Mouse (Mus musculus): ENCODE data around the gene Gm9964.
A peak's percentile ranks its signal among the peaks of the same experiment; 100 is the strongest.
"Not testable (repeated sequence)": the region's sequence is repeated elsewhere in the genome, so short reads cannot be mapped to it uniquely, and the experiment has no call there.

The Gm9964 gene

DNA sequence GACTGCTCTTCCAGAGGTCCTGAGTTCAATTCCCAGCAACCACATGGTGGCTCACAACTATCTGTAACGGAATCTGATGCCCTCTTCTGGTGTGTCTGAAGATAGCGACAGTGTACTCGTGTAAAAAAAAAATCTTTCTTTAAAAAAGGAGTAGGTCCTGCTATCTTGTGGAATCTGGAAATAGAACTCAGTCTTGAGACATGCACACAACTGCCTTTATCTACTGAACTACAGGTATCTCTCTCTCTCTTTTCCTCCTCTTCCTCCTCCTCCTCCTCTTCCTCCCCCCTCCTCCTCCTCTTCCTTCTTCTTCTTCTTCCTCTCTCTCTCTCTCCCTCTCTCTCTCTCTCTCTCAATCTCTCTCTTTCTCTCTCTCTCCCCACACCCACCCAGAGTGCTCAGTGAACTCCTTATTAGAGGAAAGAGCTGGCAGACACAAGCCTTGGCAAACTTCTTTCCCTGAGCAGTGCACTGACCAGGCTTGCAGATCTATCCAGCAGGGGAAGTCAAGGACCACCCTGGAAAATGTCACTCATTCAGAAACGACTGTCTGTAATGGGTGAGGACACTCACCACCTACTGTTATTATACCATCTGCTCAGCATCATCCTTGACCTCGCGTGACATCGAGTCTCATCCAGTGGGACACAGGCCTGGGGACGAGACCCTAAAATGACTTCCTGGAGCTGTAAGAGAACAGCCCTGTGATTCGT, 3.2 kb upstream of the Gm9964 start:
- no peak for DNase-seq (ENCODE audit: low spot score)

DNA sequence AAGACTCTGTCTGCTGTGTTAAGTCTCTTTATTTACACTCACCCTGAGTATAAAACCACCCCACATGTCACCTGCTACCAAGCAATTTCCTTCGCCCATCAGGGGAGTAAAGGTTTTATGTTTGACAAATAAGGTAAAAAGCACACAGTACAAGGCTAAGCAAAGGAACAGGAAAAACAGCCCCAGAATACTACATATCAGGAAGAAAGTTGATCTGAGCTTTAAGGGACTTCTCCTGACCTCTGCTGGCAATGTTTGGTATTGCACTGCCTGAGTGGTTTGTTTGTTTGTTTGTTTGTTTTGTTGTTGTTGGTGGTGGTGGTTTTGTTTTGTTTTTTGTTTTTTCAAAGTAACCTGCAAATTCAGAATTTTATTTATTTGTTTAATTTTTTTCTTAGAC, 539 bp downstream of the Gm9964 start:
- peak; percentile 71 for DNase-seq (ENCODE audit: low spot score)

DNA sequence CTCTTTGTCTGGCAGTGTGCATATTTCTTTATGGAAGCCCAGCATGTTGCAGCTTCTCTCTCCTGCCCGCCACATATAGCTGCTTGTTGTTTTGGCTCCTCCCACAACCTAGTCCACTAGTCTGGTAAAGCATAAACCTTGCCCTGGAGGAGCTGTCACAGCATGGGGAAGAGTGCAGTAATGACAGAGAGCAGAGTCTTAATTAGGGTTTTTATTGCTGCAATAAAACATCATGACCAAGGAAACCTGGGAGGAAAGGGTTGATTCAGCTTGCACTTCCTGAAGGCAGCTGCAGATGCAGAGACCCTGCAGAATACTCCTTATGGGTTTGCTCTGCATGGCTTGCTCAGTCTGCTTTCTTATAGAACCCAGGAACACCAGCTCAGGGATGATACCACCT, 2.7 kb downstream of the Gm9964 start:
- peak; percentile 26 for DNase-seq (ENCODE audit: low spot score)

DNA sequence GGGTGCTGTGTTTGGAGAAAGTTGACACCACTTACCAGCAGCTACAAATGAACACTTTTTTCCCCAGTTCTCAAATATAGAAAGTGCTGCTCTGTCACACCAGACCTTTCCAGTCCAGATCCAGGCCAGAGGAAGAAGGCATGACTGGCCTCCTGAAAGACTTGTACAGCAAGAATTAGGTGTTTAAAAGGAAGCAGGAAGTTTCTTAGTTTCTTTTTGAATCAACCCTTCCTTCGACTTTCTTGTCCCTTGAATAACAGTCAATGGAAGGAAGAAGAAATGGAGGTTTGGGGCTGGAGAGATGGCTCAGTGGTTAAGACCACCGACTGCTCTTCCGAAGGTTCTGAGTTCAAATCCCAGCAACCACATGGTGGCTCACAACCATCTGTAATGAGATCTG, 3.7 kb downstream of the Gm9964 start:
- DNase-seq (ENCODE audit: low spot score): no peak

DNA sequence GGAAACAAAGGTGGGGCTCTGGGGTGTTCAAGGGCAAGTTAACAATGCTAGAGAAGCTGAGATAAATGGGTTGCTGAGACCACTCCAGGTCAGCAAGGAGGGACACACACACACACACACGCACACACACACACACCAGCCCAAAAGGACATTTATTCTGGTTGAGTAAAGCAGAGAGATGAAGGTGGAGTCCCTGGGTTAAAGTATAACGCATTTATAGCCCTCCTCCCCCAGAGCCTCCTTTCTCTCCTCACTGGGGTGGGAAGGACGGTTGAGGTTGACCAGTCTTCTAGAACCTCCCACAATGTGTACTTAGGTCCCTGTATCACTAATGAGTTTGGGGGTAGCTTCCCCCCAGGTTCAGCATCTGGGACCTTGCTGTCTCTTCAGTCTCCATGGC, 4.6 kb downstream of the Gm9964 start:
- no peak for DNase-seq (ENCODE audit: low spot score)

DNA sequence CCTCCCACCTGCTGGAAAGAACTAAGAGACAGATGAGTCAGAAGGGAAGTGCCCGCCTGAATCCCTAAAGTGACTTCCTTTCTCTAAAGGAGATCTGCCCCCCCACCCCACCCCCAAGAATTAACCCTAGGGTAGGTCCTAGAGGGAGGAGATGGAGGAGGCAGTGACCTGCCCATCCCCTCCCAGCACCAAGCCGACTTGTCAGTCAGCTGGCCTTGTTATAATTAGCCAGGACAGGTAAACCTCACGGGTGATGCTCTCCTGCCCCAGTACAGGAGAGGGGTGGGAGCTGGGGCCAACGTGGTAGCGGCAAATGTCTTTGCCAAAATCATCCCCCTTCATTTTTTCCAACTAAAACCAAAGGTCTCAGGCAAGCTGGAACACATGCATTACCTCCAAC, 5.1 kb downstream of the Gm9964 start:
- DNase-seq (ENCODE audit: low spot score): no peak

DNA sequence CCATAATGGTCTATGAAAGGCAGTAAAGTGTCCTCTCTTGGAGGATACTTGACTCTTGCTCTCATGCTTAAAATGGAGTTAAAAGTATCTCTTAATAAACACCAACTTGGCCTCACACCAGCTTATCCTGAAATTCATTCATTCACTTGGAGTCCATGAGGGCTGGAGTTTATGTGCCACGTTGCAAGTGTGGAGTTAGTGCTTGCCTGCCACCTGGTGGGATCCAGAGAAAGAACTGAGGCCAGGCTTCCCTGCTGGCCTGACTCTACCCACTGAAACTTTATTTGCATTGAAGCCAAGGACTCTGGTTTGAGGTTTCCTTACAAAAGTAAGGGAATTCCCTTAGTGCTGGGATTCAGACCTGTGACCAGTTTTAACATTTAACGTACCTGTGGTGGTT, 6.2 kb downstream of the Gm9964 start:
- peak; percentile 47 for DNase-seq (ENCODE audit: low spot score)

DNA sequence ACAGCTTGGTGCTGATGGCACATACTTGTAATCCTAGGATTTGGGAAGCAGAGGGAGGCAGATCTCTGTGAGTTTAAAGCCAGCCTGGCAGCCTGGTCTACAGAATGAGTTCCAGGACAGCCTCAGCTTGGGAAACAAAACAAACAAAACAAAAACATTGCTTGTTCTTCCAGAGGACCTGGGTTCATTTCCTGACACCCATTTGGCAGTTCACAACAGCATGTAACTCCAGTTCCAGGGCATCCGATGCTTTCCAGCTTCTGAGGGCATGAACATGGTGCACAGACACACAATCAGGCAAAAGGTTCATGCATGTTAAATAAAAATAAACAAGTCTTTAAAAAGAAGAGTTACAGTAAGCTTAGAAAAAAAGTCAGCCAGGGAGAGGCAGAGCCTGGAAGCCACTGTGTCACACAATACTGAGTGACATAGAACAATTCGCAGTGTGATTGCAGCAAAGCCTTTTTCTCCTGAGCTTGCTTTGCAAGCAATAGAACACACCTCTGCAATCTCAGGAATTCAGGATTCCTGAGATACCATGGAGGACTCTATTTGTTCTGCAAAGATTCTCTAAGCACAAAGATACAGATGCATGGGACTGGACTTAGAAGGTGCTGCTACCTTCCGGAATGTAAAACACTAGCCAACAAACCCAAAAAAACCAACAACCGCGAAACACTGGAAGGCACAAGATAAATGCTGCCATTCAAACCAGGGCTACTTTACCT, 7.6 kb downstream of the Gm9964 start:
- DNase-seq (ENCODE audit: low spot score): no peak

DNA sequence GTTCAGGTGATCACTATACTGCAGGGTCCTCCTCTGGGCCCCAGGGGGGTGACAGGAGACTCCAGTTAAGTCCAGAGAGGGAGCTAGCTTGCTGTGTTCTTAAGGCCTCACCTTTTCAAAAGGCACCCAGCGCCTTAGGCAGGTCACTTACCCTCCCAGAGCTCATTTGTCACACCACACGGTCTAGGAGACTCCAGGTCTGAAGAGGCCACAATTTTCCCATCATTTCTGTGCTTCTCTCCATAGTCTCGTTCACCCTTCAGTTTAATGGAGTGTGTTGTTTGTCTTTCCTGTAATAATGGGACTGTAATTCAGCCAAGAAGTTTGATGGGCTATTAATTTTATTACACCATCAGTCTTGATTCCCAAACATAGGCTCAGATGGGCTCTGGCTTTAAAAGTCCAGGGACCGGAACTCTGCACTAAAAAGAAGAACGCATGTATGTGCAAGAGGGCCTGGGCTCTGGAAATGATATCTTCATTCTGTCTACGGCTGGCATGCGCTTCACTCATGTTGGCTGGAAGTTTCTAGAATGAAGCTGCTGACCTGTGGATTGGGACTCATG, 8.3 kb downstream of the Gm9964 start:
- DNase-seq (ENCODE audit: low spot score): no peak

DNA sequence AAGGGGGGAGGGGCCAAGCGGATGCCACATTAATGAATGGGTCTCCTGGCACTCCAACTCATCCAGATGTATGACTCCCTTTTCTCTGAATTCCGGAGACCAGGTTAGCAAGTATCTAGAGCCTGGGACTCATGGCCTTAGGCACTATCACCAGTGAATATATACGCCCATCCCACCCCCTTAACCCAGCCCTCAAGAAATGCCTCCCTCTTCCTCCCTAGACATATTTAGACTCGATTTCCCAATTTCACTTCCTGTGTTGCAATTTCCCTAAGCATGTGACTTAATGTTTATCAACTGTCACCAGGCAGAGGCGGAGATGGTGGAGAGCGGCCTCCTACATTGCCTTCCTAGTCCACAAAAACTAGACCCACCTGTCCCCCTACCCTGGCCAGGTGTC, 9.3 kb downstream of the Gm9964 start:
- DNase-seq (ENCODE audit: low spot score): no peak

DNA sequence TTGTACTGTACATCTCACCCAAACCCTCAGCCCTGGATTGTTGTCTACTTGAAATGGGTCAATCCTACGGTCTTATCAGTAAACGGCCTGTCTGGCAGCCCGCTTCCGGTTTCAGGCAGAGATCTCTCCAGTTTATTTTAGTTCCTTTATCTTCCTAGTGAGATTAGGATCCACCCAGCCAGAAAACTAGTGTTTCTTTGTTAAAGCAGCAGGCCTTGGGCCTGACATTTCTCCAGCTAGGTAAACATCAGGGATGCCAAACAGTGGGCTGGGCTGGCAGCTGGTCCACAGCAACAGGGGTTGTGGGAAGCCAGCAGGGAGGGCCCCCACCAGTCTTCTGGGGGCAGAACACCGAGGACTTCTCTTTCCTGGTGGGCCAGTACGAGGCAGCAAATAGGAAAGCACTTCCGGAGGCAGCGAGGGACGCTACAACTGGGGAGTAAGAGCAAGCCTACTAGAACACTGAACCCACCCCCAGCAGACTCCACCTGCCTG, 10.4 kb downstream of the Gm9964 start:
- no peak for DNase-seq (ENCODE audit: low spot score)

DNA sequence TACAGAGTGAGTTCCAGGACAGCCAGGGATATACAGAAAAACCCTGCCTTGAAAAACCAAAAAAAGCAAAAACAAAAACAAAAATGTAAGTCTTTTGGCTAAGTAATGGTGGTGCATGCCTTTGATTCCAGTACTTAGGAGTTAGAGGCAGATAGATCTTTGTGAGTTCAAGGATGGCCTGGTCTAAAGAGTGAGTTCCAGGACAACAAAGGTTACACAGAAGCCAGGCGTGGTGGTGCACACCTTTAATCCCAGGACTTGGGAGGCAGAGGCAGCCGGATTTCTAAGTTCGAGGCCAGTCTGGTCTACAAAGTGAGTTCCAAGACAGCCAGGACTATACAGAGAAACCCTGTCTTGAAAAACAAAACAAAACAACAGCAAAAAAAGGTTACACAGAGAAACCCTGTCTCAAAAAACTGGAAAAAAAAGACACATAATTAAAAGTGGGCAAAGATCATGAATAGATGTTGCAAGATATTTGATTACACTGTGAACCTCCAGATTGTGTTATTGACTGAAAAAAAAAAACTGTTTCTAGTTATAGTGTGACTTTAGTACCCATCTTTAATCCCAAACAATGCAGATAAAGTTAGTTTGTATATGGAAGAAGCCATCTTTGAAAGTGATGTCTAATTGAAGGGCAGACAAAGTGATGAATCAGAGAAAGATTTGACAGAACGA, 13.2 kb downstream of the Gm9964 start:
- DNase-seq (ENCODE audit: low spot score): no peak

DNA sequence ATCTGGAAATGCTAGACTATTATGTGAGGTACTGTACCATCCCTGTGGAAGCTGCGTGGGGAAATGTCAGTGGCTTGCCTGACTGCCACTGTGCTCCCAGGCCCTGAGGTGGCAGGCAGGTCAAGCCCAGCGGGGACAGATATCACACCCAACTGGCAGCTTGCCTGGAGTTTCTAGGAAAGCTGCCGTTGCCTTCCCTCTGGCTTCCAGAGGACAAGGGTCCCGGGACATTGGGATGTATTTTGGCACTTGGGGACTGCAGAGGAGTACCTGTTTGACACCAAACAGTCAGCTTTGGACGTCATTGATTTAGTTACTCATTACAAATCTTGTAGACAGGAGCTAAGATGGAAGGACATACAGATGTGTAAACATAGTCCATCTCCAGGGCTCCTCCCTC, 15.3 kb downstream of the Gm9964 start:
- no peak for DNase-seq (ENCODE audit: low spot score)

DNA sequence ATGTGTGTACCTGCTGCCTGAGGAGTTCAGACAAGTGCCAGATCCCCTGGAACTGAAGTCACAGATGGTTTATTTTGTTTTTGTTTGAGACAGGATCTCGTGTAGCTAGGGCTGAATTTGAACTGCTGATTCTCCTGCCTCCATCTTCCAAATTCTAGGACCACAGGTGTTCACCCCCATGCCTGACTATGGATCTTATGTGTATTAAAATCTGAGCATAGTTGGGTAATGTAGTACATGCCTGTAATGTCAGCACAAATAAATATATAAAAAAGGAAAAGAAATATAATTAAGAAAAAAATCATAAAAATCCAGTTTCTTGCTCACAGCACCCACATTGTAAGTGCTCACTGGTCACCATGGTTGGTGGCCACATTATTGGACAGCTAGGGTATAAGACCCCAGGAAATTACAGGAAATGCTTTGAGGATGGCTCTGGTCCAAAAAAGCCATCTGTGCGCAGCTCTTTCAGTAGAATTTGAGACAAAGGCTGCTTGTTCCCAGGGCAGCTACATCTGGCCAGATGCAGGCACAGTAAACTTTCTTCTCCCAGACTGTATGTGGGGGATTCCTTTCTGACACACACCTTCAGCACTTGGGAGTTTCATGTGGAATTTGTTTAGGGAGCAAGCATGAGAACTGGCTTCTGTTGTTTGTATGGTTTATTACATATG, 16.8 kb downstream of the Gm9964 start:
- DNase-seq (ENCODE audit: low spot score): peak; percentile 26

DNA sequence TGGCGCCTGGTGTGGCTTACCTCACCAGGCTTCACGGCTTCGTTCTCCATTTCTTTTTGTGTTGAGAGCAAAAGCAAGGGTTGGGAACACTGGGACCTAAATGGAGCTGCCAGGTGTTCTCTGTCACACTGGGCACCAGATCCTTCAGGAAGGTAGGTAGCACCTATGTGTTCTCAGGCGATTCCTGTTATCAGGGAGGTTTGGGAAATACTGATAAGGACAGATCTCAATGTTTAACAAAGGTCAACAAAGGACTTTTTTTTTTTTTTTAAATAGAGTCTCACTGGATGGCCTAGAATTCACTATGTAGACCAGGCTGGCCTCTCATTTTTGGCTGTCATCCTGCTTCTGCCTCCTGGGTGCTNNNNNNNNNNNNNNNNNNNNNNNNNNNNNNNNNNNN, 22.9 kb downstream of the Gm9964 start:
- no peak for DNase-seq (ENCODE audit: low spot score)

DNA sequence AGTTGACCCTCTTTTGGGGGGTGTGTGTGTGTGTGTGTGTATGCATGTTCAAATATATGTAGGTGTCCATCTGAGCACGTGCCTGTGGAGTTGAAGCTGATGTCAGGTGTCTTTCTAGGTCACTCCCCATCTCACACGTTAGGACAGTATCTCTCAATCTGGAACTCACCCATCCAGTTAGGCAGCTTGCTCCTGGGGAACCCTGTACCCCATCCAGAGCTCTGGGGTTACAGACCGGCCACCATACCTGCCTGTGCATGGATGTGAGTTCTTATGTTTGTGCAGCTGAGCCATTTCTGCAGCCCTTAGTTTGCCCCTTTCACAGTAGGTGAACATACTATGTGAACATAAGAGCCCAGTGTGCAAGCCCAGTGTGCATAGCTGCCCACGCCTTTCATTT, 23.7 kb downstream of the Gm9964 start:
- no peak for DNase-seq (ENCODE audit: low spot score)

DNA sequence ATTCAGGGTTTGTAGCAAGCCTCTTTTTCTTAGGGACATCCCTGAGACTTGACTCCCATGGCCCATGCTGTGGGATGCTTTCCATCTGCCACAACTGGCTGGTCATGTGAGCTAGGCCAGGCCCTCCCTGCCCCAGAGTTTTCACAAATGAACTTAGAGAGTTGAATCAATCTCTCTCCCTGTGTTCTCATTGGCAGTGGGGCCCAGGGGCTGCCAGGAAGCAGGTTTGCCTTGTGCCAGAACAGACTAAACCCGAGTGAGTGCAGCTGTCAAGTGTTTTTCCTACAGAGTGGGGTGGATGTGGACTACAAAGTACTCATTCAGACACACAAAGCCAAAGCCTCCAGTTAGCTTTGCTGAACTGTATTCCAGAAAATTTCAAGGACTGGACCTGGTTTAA, 29.5 kb downstream of the Gm9964 start:
- DNase-seq (ENCODE audit: low spot score): no peak

DNA sequence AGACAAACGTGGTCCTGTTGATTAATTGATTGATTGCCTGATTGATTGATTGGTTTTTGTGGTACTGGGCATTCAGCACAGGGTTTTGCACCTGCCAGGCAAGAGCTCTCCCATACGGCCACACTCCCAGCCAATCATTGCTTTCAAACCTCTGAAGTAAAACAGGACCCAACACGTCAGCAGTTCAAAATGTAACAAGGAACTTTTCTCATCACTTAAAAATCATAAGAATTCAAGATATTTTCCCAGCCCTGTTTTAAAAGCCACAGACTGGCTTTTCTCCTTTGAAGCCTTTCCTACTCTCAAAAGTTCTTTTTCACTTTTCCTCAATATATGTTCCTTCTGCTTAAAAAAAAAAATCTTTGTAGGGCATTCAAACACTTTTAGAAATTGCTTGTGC, 32.3 kb downstream of the Gm9964 start:
- DNase-seq (ENCODE audit: low spot score): no peak

DNA sequence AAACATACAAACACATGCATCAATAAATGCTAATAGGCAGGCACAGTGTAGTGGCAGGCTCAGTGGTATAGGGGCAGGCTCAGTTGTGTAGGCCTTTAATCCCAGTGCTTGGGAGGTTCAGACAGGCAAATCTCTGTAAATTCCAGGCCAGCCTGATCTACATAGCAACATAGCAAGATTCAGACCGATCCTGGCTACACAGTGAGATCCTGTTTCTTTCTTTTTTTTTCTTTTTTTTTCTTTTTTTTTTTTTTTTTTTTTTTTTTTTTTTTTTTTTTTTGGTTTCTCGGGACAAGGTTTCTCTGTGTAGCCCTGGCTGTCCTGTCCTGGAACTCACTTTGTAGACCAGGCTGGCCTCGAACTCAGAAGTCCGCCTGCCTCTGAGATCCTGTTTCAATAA, 36.6 kb downstream of the Gm9964 start:
- DNase-seq (ENCODE audit: low spot score): not testable (repeated sequence)

DNA sequence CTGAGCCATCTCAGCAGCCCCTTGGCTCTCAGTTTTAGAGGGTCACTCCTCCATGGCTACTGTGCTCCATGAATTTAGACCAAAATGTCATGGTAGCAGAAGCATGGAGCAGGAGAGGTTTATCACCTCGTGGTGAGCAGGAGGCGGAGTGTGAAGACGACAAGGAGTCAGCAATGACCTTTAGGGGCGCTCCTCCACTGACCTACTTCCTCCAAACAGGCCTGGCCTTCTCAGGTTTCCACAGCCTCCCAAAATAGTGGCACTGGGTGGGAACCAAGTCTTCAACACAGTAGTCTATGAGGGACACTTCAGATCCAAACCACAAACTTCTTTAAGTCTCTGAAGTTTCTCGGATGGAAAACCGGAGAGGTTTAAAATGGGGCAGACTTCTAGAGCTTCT, 38.0 kb downstream of the Gm9964 start:
- DNase-seq (ENCODE audit: low spot score): no peak

DNA sequence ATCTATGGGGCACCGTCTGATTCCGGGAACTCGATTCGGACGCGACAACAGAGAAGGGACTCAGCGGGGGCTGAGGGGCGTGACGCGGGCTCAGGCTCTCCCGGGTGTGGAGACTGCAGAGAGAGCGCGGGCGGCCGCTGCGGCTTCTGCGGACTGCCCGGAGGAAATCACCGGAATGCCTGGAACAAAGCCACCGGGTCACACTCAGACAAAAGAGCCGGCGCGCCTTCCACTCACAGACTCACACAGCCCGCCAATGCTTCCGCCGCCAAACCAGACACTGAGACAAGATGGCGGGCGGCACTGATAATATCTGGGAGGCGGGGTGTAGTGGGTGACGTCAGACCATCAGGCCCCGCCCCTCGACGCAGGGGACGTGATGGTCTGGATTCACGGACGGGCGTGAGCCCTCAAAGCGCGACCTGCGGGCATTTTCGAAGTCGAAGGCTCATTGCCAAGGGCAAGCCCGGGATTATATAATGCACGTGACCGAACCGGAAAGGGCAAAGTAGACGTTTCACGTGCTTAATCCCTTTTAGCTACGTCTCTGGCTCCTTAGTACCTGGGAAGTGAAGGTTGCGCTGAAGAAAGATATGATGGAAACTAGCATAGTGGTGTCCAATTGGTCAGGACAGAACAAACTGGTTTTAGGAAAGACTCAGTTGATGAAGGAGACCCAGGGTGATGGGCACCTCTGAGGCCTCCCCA, 42.2 kb downstream of the Gm9964 start, which contains the start of gene Wsb1:
TSS of gene Wsb1 (minus strand) at position 281 of the 708 bp plus-strand sequence.
- peak; percentile 96 for DNase-seq (ENCODE audit: low spot score)
